Comparison of ENCODE assay signal across 27 mouse cellular contexts in genomic region chr10:43329813-43330212, GRCm38 (mm10).
DNase-seq lines count a peak whose midpoint lies in the region; ATAC-seq lines count a peak whose summit lies in the region.
"Had no signal": no experiment of that assay in that cellular context is flagged by ENCODE, and none has a peak within 500 bp of the region (broad histone marks: within the 10 kb centered on the region; RNA-seq: fewer than 3 reads in every experiment).

No protein-coding gene starts in this region.

- no peaks in the 10 kb centered on the region for H3K27me3 ChIP-seq in megakaryocyte, embryonic 14.5 days (replicated peaks)
- H3K27me3 ChIP-seq: CH12.LX; embryonic facial prominence, embryonic 12.5 days; embryonic facial prominence, embryonic 15.5 days; heart, embryonic 13.5 days; hindbrain, embryonic 13.5 days; Patski had no signal

- intact Hi-C loops in heart, postnatal 10 days (cut with DNase I) = no loop called here

- ATAC-seq in megakaryocyte, adult 5-6 weeks (ENCODE audit: poor library complexity, severe bottlenecking) = no peak
- ATAC-seq in megakaryocyte progenitor cell, adult 5-6 weeks (replicated peaks; ENCODE audit: poor library complexity) = peak; percentile 52; the same call in 1 of the 2 replicates
- ATAC-seq: forebrain, embryonic 14.5 days; forebrain, postnatal 0 days; hindbrain, embryonic 16.5 days; Patski had no signal

- H3K4me3 ChIP-seq in megakaryocyte, embryonic 14.5 days (replicated peaks) = peak overlapping the region; percentile 19
- H3K4me3 ChIP-seq: embryonic facial prominence, embryonic 12.5 days; embryonic facial prominence, embryonic 15.5 days; gastrocnemius, adult 2 months; heart, adult 2 months; heart, embryonic 10.5 days; heart, embryonic 13.5 days; hindbrain, embryonic 13.5 days had no signal

- DNase-seq in heart, adult 11 months = peak; percentile 42
- no peak for DNase-seq in heart, postnatal 10 days
- peak; percentile 51 for DNase-seq in 416B (ENCODE audit: low read depth)
- DNase-seq in right cerebral cortex, postnatal 14 days = no peak
- DNase-seq: adrenal gland, postnatal 10 days; adrenal gland, postnatal 36 days; B cell, adult 2 months; cerebellum, adult 18-20 months; cerebellum, adult 9-10 months; cerebellum, postnatal 14 days; forebrain, postnatal 0 days; gastrocnemius, adult 2 months; gastrocnemius, postnatal 14 days; heart, adult 2 months had no signal

- peaks cover 7% of the 10 kb centered on the region for H3K36me3 ChIP-seq in megakaryocyte, embryonic 14.5 days (replicated peaks; ENCODE audit: low read length)
- H3K36me3 ChIP-seq: embryonic facial prominence, embryonic 12.5 days; embryonic facial prominence, embryonic 15.5 days; G1E; heart, embryonic 10.5 days; heart, embryonic 13.5 days; hindbrain, embryonic 13.5 days had no signal

- H3K4me1 ChIP-seq in megakaryocyte, embryonic 14.5 days = peaks cover 39% of the 10 kb centered on the region

- peaks cover 6% of the 10 kb centered on the region; the same call in 1 of the 2 replicates for H3K9me3 ChIP-seq in megakaryocyte, embryonic 14.5 days
- H3K9me3 ChIP-seq: embryonic facial prominence, embryonic 12.5 days; embryonic facial prominence, embryonic 15.5 days; G1E; heart, embryonic 10.5 days; heart, embryonic 13.5 days; hindbrain, embryonic 13.5 days had no signal

Comparison
In these comparisons a context has a peak if more than half of its experiments do, and no peak if none do; other contexts are left out.
1. DNase-seq: peak in heart, adult 11 months (single experiment) and 416B (single experiment); none in heart, postnatal 10 days (0 of 2) and right cerebral cortex, postnatal 14 days (single experiment).